Mouse (Mus musculus) heart, postnatal 10 days (tissue): ENCODE data around the gene Phlda2. TPM values are rescaled to one million over a fixed set of nuclear protein-coding genes. Genes with fewer than 3 reads are reported as not detected.

Experiments
- DNase-seq, 2 experiments: peaks; one replicate each; pipeline ENCODE4 v3.0.0; 2021
- intact Hi-C: fragments of 180-260 bp; cut with DNase I; formaldehyde crosslinking; loops from one replicate; pipeline ENCODE4 v1.15.1; 2025
- total RNA-seq, 2 experiments: library from RNA; stranded (reverse); gene quantifications; 2 replicates each; pipeline ENCODE4 v1.2.3; 2021

Phlda2 gene
- total RNA-seq, 2 experiments from 2014 or later: not detected

DNA sequence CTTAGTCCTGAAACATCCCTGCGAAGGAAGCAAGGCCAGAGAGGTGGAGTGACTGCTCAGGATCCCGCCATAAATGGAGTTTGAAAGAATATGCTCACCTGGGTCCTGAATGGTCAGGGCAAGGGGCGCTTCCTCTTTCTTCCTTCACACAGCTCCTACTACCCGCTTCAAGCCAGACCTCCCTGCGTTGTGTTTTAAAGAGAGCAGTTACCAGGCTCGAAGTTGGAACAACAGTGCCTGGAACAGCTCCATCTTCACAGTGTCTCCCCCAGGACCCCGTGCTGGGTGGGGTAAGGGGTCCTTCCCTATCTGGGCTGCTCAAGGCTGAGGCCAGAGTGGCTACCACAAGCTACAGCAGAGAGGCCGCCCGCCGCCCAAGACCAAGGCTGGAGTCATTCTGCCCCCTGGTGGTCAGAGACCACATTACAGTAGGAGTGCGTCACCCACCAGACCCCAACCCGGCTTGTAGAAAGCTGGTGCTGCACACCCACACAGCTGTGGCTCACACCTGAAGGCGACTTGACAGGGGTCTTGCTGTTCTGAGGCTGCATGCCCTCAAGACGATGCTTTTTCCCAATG is 36.8 kb downstream of the Phlda2 start:
- DNase-seq: peak; percentile 87 to 93
- intact Hi-C loops: loop anchor here (1.0 to 5.0 kb wide), 2 partner anchors 371 to 459 kb away; partner anchors contain the start of gene Tspan32

DNA sequence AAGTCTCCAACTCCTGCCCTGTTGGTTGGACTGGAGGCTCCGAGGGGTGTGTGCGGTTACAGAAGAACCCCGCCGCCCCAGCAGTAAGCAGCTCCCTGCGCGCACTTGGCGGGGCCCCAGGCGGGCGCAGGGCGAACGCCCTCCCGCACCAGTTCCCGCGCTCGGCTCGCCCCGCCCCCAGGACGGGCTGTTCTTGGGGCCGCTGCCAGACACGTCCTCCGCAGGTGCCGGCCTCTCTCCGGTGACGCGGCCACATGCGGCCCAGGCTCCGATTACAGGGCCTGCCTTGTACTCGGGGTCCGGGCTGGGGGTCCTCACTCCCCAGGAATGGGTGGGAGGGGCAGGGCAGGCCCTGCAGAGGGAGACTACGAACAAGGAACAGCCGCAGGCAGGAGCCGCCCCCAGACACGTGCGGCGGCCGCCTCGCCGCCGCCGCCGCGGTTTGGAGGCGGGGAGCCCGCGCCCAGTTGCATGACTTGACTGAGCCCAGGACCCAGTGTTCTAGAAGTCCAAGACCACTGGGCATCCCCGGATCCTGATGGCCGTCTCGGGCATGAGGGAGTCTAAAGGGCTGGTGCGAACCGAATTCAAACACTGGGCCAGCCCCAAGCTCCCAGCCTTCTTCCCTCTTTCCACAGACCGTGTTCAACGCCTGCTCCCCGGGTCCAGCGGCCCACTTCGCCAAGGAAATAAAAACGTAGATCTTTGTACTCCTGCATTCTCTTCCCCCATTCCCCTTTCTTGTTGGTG is 38.0 kb downstream of the Phlda2 start:
- peak; percentile 52 to 62 for DNase-seq
- intact Hi-C loops: loop anchor here (1.0 to 5.0 kb wide), 3 partner anchors 153 to 458 kb away; partner anchors contain the start of gene Tspan32

- peak; percentile 83 to 92 for DNase-seq
- intact Hi-C loops: loop anchor here (1.0 to 5.0 kb wide), 3 partner anchors 152 to 310 kb away; no protein-coding TSS in a partner anchor
Measured at GRCm38 (mm10) chr7:143463865-143464415, 39.0 kb downstream of the Phlda2 start.

- intact Hi-C loops: loop anchor here (2.0 to 5.0 kb wide), 2 partner anchors 150 to 168 kb away; no protein-coding TSS in a partner anchor
- no peak for DNase-seq
Measured at GRCm38 (mm10) chr7:143462516-143462915, 40.4 kb downstream of the Phlda2 start.

DNA sequence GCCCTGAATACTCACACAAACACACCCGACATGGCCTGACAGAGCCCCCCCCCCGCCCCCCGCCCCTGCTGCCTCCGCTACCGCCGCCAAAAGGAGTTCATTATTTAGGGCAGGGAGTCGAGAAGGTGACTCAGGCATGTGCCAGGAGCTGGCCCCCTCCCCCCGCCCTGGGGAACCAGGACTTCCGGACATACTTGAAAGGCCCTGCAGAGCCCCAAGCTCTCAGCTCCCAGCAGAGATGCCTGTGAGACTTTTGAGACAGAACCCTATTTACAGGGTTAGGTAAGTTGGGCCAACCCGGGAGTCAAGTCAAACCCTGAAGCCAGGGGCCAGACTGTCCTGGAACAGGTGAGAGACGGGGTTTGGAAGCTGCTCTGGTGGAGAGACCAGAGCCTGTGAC is 41.0 kb downstream of the Phlda2 start:
- no peak for DNase-seq
- intact Hi-C loops: loop anchor here (2.0 to 5.0 kb wide), 2 partner anchors 150 to 167 kb away; no protein-coding TSS in a partner anchor

DNA sequence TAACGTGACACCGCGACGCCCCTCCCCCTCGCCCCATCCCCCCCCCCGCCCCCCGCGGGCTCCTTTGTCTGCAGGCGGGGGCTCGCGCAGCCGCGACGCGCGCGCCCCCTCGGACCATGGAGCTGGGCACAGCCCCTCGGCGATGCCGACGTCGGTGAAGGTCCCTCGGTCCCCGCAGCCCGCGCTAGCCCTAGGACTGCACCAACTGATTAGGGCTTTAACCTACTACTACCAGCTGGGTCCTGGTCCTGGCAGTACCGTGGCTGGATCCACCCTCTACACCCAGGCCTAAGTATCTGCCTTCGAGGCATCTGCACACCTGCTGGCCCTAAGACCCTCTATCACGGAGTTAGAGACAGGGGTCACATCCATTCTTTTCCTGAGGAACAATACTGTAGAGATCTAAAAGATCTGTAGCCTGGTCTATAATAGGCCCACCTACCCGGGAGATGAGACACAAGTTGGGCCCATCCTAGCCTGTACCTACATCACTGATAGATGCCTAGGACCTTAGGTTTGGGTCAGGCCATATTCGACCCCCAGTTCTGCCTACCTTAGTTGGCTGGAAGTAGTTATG is 41.6 kb downstream of the Phlda2 start:
- DNase-seq: peak in 1 of 2 experiments; percentile 32
- intact Hi-C loops: loop anchor here (5.0 kb wide), 1 partner anchor 149 kb away; no protein-coding TSS in a partner anchor

DNA sequence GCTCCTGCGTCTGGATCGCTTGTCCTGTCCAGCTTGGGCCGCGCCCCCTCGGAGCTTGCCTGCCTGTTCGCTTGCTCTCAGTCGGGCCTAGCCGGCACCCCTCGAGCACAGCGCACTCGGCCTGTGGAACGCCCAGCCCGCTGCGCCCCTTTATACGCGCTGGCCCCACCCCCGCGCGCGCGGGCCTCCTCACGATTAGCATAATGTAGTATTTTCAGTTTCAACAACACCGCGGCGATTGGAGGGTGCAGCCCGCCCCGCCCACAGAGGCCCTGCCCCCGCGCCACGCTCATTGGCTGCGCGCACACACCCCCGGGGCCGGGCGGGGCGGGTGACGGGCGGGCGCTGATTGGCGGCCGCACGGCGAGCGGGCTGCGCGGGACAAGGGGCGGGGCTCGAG is 42.1 kb downstream of the Phlda2 start, which contains the start of gene Cdkn1c:
Cdkn1c (minus strand) TSS at position 177 of the 400 bp plus-strand sequence.
- DNase-seq: peak; percentile 92 to 94
- intact Hi-C loops: loop anchor here (5.0 kb wide), 1 partner anchor 149 kb away; no protein-coding TSS in a partner anchor

GRCm38 (mm10) chr7:143460217-143460834 is 42.6 kb downstream of the Phlda2 start:
- DNase-seq: no peak
- intact Hi-C loops: loop anchor here (5.0 kb wide), 1 partner anchor 148 kb away; no protein-coding TSS in a partner anchor

DNA sequence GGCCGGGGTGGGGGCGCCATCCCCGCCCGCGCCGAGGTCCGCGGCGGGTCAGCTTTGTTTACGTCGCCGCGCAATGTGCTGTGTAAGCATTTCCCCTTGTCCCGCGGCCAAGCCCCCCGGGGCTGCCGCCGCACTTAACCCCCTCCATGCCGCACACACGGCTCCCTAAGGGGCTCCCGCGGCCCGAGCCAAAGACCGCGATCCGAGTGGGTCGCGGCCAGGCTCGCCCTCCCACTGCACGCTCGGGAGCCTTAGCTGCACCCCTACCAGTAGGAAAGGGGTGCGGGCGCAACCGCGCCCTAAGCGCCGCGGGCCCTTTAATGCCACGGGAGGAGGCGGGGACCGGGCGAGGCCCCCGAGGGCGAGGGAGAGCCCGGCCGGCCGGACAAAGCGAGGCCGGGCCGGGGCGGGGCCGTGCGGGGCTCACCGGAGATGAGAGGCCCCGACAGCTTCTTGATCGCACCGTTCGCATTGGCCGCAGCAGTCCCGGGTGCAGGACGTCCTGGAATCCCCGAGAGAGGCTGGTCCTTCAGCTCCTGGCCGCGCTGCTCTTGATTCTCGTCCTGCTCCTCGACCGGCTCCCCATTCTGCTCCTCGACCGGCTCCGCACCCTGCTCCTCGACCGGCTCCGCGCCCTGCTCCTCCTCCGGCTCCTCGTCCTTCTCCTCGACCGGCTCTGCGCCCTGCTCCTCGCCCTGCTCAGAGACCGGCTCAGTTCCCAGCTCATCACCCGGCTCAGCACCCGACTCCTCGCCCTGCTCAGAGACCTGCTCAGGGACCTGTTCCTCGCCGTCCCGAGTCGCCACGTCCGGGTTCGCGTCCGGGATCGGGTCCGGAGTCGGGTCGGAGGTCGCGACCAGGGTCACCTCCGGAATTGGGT is 43.4 kb downstream of the Phlda2 start:
- DNase-seq: peak; percentile 59 to 68
- intact Hi-C loops: loop anchor here (5.0 kb wide), 2 partner anchors 62 to 147 kb away; no protein-coding TSS in a partner anchor

- intact Hi-C loops: loop anchor here (5.0 kb wide), 1 partner anchor 62 kb away; no protein-coding TSS in a partner anchor
Measured at GRCm38 (mm10) chr7:143458963-143459331, 44.0 kb downstream of the Phlda2 start.

More at GRCm38 (mm10) chr7:143458963-143459331, 44.0 kb downstream of the Phlda2 start:
- DNase-seq: peak in 1 of 2 experiments; percentile 35

Other genes starting within 250 kb of the Phlda2 start
- 10 to 100 TPM; 47.2 to 48.0 TPM for gene Cdkn1c, start 42.1 kb downstream of the Phlda2 start, total RNA-seq
- under 1 TPM; 0.43 to 0.50 TPM for gene Slc22a18, start 29.4 kb downstream of the Phlda2 start, total RNA-seq
- 100 to 1,000 TPM; 192 to 197 TPM for gene Nap1l4, start 46.0 kb upstream of the Phlda2 start, total RNA-seq
- 10 to 100 TPM; 20.3 to 26.8 TPM for gene Cars, start 96.9 kb upstream of the Phlda2 start, total RNA-seq
- 1 to 10 TPM; 1.0 to 1.1 TPM for gene Tnfrsf26, start 125.6 kb upstream of the Phlda2 start, total RNA-seq
- 1 to 10 TPM; 2.5 to 3.2 TPM for gene Tnfrsf22, start 146.5 kb upstream of the Phlda2 start, total RNA-seq
- gene Tnfrsf23, start 182.7 kb upstream of the Phlda2 start, total RNA-seq: 1 to 10 TPM; 2.4 to 2.6 TPM